Mouse (Mus musculus) bone marrow, adult 2 months (tissue): ENCODE results near the gene Rps6kl1. TPM values are rescaled to one million over a fixed set of nuclear protein-coding genes. Genes with fewer than 3 reads are reported as not detected.

Experiments used
- H3K27ac ChIP-seq: fragments of 200-500 bp; 2 replicates; pipeline ENCODE4 v1.5.1; 2012; ENCODE audit warnings: low read depth, mild to moderate bottlenecking, control low read depth, inconsistent platforms, low read length; ENCODE audit not compliant: control insufficient read depth, poor library complexity, insufficient read depth
- H3K4me1 ChIP-seq: fragments of 200-500 bp; 2 replicates; pipeline ENCODE4 v1.6.1; 2011; ENCODE audit warnings: low read length; ENCODE audit not compliant: control insufficient read depth, insufficient read depth
- H3K4me3 ChIP-seq: fragments of 200-500 bp; replicated peaks from 2 replicates; pipeline ENCODE3; 2011; ENCODE audit warnings: mild to moderate bottlenecking, low read depth, low read length, control low read depth; ENCODE audit not compliant: control insufficient read depth
- CTCF ChIP-seq: fragments of 200-500 bp; IDR thresholded peaks from 2 replicates; pipeline ENCODE4 v1.5.1; 2011; ENCODE audit warnings: low read length, control low read depth; ENCODE audit not compliant: control insufficient read depth, insufficient read depth
- POLR2A ChIP-seq: fragments of 200-500 bp; IDR thresholded peaks from 2 replicates; pipeline ENCODE4 v1.6.1; 2011; ENCODE audit warnings: low read depth, mild to moderate bottlenecking, control low read depth, low read length, borderline replicate concordance; ENCODE audit not compliant: control insufficient read depth
- WGBS: fragments of 180-500 bp; shearing (Covaris S2); methylation state at CpG from one replicate; pipeline ENCODE4 v1.1.7; 2018; 5-methylcytosine and 5-hydroxymethylcytosine counted together
- polyA plus RNA-seq: library from polyadenylated mRNA; stranded (reverse); fragments of >200 nt; gene quantifications from 2 replicates; pipeline ENCODE4 v1.2.4, GENCODE M21; 2011; ENCODE audit warnings: low replicate concordance; ENCODE audit not compliant: missing spikeins, insufficient read depth, insufficient read length

Rps6kl1 gene
- polyA plus RNA-seq, 1 experiment: not detected

DNA sequence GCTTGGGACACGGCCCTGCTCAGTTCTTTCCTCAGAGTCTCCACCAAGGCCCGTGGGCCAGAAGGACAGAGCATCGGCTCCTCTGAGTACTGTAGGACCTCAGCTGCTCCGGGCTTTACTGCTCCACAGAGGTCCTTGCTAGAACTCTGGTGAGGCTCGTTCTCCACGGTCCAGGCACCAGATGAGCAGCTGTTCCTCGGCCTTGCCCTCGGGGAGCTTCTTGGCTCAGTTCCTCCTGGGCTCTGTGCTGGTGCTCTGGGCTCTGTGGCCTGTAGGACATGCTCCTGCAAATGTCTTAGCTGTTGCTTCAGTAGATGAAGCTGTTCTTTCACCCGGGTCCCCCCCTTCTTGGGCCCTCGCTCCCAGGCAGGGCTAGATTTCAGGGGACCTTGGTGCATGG lies 56.4 kb downstream of the Rps6kl1 start:
- no peak overlapping the region; the same call in 1 of the 2 replicates for H3K27ac ChIP-seq
- no peak for TF ChIP-seq CTCF
- no peak for TF ChIP-seq POLR2A
- 85% methylated on average over 10 of the region's 10 CpGs for WGBS
- no peak overlapping the region for H3K4me3 ChIP-seq
- H3K4me1 ChIP-seq: peaks cover 3% of the 10 kb centered on the region; the same call in 1 of the 2 replicates

DNA sequence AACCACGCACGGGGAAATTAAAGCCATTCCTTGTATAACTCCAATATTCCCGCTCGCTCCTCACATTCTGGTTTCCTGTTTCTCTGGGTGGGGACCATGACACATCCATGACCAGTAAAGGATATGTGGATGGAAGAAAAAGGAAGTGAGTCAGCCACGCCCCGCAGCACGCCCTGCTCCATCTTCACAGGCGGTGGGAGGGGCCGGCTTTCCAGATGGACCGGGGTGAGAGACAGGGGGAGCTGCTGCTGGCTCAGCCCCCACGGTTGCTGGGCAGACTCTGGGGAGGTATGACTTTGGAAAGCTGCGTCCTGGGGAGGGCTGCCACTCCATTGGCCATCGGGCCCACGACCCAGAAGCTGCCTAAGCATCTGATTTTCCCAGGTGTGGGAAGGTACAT lies 57.1 kb downstream of the Rps6kl1 start:
- peaks cover 3% of the 10 kb centered on the region; the same call in 1 of the 2 replicates for H3K4me1 ChIP-seq
- no peak overlapping the region for H3K4me3 ChIP-seq
- 31% methylated on average over 14 of the region's 14 CpGs for WGBS
- no peak overlapping the region for H3K27ac ChIP-seq
- no peak for TF ChIP-seq POLR2A
- no peak for TF ChIP-seq CTCF

- WGBS: 3% methylated on average over 3 of the region's 3 CpGs
- Histone ChIP-seq H3K27ac (no peak overlapping the region), H3K4me1 (peaks cover 1% of the 10 kb centered on the region; the same call in 1 of the 2 replicates), H3K4me3 (no peak overlapping the region)
- TF ChIP-seq POLR2A: no peak
- peak; percentile 65; the same call in 1 of the 2 replicates for TF ChIP-seq CTCF
Measured at GRCm38 (mm10) chr12:85092214-85092613, 58.9 kb downstream of the Rps6kl1 start.

DNA sequence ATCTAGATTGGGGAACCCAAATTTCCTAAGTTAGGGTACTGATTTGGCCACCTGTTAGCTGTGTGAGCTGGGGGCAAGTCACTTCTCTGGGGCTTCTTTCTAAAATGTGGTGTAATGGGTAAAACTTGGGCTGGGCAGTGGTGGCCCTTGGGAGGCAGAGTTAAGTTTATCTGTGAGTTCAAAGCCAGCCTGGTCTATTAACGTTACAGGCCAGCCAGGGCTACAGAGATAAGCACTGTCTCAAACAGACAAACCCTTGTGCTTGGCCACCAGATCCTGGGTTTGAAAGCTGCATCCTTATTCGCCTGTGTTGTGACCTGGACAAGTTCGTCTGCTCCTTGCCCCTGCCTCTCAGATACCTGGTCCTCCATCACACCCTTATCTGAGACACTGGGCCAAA lies 59.9 kb downstream of the Rps6kl1 start:
- TF ChIP-seq CTCF (no peak), POLR2A (no peak)
- Histone ChIP-seq H3K4me1 (no peaks in the 10 kb centered on the region), H3K4me3 (no peak overlapping the region), H3K27ac (no peak overlapping the region)
- WGBS: 69% methylated on average over 3 of the region's 3 CpGs

DNA sequence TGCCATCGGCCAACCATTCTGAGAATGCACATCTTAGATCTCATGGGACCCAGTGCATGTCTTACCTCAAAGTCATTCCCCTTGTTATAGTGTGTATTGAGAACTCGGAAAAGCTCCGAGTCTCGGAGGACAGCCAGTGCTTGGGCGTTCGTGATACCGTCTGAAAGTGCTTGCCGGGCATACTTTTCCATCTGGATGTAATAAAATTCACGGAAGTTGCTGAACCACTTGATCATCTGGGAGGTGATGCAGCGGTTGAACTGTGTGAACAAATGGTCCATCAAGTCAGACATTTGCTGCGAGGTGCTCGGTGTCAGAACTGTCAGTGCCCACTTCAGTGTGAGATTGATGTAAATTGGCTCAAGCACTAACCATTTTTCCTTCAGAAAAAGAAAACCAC lies 63.2 kb downstream of the Rps6kl1 start:
- no peak overlapping the region for H3K4me3 ChIP-seq
- WGBS: 91% methylated on average over 12 of the region's 12 CpGs
- no peak overlapping the region for H3K27ac ChIP-seq
- TF ChIP-seq CTCF: no peak
- no peak for TF ChIP-seq POLR2A
- no peaks in the 10 kb centered on the region for H3K4me1 ChIP-seq

Other genes with a start within 250 kb of the Rps6kl1 start
- gene Fcf1, start 180.4 kb downstream of the Rps6kl1 start, polyA plus RNA-seq: 76.1 and 122 TPM in 2 replicates
- gene Arel1, start 180.4 kb downstream of the Rps6kl1 start, polyA plus RNA-seq: 16.9 and 28.6 TPM in 2 replicates
- gene Ylpm1, start 154.9 kb downstream of the Rps6kl1 start, polyA plus RNA-seq: 15.0 and 36.2 TPM in 2 replicates
- gene Prox2, start 40.5 kb downstream of the Rps6kl1 start, polyA plus RNA-seq: 2.2 and 2.9 TPM in 2 replicates
- 87.0 and 102 TPM in 2 replicates for gene Dlst, start 40.4 kb downstream of the Rps6kl1 start, polyA plus RNA-seq
- gene Pgf, start 26.5 kb upstream of the Rps6kl1 start, polyA plus RNA-seq: 1.6 TPM in 1 of 2 replicates, not detected in the other
- gene Eif2b2, start 68.2 kb upstream of the Rps6kl1 start, polyA plus RNA-seq: 17.0 and 32.9 TPM in 2 replicates
- gene Mlh3, start 119.3 kb upstream of the Rps6kl1 start, polyA plus RNA-seq: 5.2 and 6.2 TPM in 2 replicates
- gene Acyp1, start 137.2 kb upstream of the Rps6kl1 start, polyA plus RNA-seq: 8.1 and 20.6 TPM in 2 replicates
- 0.72 TPM in 1 of 2 replicates, not detected in the other for gene Zc2hc1c, start 137.3 kb upstream of the Rps6kl1 start, polyA plus RNA-seq
- 14.2 and 25.4 TPM in 2 replicates for gene Nek9, start 188.1 kb upstream of the Rps6kl1 start, polyA plus RNA-seq
- gene Tmed10, start 223.6 kb upstream of the Rps6kl1 start, polyA plus RNA-seq: 39.8 and 59.6 TPM in 2 replicates